In genomic region chr8:10763907-10764306, GRCm38 (mm10) we compare ENCODE assay signal across 20 mouse cellular contexts.
"Had no signal": no experiment of that assay in that cellular context is flagged by ENCODE, and none has a peak within 500 bp of the region (broad histone marks: within the 10 kb centered on the region; RNA-seq: fewer than 3 reads in every experiment).

No protein-coding gene starts in this region.

- H3K4me3 ChIP-seq: kidney, embryonic 15.5 days; left cerebral cortex, adult 2 months; liver, embryonic 13.5 days; midbrain, embryonic 15.5 days; neural tube, embryonic 13.5 days; stomach, embryonic 15.5 days had no signal

- H3K9ac ChIP-seq: kidney, embryonic 15.5 days; liver, embryonic 13.5 days; midbrain, embryonic 15.5 days; neural tube, embryonic 13.5 days; stomach, embryonic 15.5 days had no signal

- H3K36me3 ChIP-seq: kidney, embryonic 15.5 days; liver, embryonic 13.5 days; midbrain, embryonic 15.5 days; neural tube, embryonic 13.5 days; stomach, embryonic 15.5 days had no signal

- H3K4me2 ChIP-seq: kidney, embryonic 15.5 days; liver, embryonic 13.5 days; midbrain, embryonic 11.5 days; midbrain, embryonic 15.5 days; neural tube, embryonic 13.5 days; stomach, embryonic 15.5 days had no signal

- ATAC-seq: midbrain, embryonic 15.5 days had no signal

- DNase-seq: kidney, adult 11 months; kidney, adult 8-10 months; kidney, postnatal 10 days; kidney, postnatal 36 days; layer of hippocampus, postnatal 36 days; liver, embryonic 13.5 days; lung, adult 2 months; lung, postnatal 14 days; retina, postnatal 1 day; right cerebral cortex, postnatal 25 days; spleen, adult 18-20 months; thymus, adult 18-20 months; thymus, postnatal 36 days had no signal

- H3K27ac ChIP-seq: kidney, embryonic 15.5 days; left cerebral cortex, adult 2 months; liver, embryonic 13.5 days; macrophage; midbrain, embryonic 15.5 days; neural tube, embryonic 13.5 days; stomach, embryonic 15.5 days had no signal

- H3K9me3 ChIP-seq: kidney, embryonic 15.5 days; liver, embryonic 13.5 days; midbrain, embryonic 15.5 days; neural tube, embryonic 13.5 days; stomach, embryonic 15.5 days had no signal

- H3K27me3 ChIP-seq: liver, embryonic 13.5 days; midbrain, embryonic 15.5 days; neural tube, embryonic 13.5 days; stomach, embryonic 15.5 days had no signal
